Mouse (Mus musculus) urinary bladder, postnatal 25 days (tissue): ENCODE results near the gene H13.

Experiments
- DNase-seq: peaks from one replicate; pipeline ENCODE4 v3.0.0; 2022; ENCODE audit warnings: low spot score

The H13 gene

DNA sequence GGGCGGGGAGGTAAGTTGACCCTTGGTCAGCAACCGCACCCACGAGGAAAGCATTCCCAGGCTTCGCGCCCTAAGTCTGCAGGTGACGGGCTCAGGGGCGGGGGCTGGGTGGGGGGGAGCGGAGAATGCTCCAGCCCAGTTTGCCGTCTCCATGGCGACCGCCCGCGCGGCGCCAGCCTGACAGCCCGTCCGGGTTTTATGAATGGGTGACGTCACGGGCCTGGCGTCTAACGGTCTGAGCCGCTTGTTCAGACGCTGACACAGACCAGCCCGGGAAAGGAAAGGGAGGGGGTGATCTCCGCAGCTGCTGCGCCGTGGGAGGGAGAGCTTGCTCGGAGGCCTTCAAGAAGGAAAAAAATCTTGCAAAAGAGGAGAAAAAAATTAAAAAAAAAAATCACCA, 65.7 kb downstream of the H13 start:
- DNase-seq = peak; percentile 96

DNA sequence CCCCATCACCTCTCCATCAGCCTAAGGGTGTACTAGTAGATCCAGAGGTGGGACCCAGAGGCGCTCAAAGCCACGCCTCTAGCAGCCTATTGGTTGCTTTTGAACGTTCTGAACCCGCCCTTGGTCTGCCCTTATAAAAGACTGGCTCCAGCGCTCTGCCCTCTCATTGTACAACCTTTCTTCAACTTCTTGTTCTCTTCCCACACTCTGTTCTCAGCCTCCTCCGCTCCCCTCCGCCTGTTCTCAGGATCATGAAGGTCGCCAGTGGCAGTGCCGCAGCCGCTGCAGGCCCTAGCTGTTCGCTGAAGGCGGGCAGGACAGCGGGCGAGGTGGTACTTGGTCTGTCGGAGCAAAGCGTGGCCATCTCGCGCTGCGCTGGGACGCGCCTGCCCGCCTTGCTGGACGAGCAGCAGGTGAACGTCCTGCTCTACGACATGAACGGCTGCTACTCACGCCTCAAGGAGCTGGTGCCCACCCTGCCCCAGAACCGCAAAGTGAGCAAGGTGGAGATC, 66.9 kb downstream of the H13 start, which contains the start of gene Id1:
TSS of gene Id1 (plus strand) at position 162 of the 512 bp plus-strand sequence.
- peak; percentile 79 for DNase-seq

DNA sequence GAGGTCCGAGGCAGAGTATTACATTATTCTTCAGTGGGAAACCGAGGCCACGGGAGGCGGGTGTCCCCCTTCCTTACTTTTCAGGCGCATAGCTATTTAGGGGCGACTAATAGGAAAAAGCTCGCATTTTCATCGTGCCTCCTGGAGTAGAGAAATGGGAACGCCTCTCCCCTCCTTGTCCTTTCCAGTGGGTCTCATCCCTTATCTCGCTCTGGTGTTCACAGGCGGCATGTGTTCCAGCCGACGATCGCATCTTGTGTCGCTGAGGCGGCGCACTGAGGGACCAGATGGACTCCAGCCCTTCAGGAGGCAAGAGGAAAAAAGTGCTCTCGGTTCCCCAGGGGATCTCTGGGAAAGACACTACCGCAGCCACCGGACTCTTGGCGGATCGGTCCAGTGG, 67.5 kb downstream of the H13 start:
- DNase-seq = peak; percentile 36

DNA sequence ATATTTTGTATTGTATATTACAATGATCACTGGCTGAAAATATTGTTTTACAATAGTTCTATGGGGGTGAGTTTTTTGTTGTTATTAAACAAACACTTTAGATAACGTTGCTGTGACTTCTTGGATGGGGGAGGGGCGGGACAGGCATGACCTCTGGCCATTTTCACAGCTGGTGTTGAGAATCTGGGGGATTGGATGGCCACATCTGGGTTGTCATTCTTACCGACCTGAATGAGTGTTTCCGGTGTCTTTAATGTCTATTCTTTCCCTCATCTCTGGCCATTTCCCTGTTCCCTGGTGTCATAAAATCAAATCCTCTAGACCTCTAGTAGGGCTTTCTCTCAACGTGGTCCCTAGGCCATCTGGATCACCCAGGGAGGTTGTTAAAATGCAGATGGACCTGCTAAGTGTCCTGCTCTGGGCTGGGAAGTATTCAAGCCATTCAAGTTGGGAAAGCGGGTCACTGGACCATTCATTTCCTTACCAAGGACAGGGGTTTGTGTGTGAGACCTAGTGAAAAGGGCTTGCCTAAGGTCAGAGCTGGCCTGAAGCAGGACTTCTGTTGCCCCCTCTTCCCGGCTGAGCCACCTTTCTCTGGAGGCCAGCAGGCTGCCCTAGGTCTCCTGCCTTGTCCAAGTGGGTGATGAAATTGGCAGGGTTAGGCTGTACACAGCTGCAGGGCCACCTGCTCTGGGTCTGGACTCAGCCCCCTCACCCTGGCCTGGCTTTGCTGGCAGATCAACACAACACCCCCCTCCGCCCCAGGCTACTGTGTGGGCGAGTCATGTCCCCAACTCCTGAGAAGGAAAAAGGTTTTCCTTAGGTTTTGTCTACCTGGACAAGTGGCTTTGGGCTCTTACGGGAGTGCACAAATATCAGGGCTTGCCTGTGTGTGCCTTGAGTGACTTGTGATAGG, 68.3 kb downstream of the H13 start:
- peak; percentile 35 for DNase-seq

DNA sequence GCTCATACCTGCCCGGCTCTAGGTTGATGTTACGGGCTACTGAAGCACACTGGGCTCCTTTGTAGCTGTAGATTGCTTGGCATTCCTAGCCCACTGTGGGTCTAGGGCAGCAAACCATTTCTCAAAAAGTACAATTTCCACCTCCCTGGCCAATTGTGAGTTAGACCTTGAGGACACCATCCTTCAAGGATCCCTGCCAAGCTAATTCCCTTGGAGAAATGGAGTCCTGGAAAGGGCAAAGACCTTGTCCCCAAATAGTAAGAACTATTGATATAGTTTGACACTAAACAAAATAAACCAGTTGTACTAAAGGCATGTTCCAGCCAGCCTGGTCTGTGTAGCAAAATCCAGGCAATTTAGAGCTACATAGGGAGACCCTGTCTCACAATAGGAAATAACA, 69.1 kb downstream of the H13 start:
- DNase-seq = no peak

DNA sequence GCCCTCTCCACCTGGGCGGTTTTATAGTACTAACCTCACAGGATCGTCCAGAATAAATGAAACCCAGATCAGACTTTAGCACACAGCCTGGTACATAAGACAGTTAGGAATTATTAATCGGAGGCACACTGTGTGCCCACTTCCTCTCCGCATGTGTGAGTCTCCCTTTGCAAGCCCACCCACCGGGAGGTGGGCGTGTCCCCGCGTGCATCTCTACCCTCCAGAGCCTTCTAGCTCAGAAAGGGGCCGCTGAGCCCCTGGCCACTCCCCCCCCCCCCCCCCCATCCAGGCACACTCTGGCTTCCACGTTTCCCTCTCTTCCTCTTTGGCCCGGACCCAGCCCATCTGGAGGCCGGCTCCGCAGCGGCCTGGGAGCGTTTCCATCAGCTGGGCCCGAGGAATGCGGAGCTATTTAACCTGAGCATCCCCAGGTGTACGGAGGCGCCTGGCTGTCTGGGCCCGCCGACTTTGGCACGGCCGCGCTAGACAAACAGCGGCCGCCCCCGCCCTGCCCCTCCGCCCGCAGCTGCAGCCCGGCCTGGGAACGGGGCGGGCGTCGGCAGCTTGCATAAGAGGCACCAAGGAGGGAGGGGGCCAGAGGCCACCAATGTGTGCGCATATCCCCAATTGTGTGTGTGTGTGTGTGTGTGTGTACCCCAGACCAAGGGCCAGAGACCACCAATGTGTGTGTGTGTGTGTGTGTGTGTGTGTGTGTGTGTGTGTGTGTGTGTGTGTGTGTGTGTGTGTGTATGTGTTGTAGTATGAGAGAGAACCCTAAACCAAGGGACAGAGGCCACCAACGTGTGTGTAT, 70.0 kb downstream of the H13 start:
- peak; percentile 76 for DNase-seq

DNA sequence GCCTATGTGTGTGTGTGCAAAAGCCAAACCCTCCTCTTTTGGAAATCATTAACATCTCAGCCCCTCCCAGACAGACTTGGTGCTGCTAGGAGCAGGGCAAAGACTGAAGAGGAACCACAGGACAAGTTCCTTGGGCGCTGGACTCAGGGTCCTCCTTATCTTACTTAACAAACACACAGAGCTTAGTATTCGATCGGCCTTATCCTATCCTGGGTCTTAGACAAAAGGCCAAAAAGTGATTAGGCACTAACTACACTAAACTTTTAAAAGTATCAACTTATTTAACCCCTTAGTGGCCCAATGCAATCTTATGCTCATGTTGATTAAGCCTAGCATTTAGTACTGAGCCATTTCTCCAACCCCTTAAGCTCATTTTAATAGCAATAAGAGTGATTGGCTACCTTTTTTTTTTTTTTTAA, 70.6 kb downstream of the H13 start:
- DNase-seq = no peak

DNA sequence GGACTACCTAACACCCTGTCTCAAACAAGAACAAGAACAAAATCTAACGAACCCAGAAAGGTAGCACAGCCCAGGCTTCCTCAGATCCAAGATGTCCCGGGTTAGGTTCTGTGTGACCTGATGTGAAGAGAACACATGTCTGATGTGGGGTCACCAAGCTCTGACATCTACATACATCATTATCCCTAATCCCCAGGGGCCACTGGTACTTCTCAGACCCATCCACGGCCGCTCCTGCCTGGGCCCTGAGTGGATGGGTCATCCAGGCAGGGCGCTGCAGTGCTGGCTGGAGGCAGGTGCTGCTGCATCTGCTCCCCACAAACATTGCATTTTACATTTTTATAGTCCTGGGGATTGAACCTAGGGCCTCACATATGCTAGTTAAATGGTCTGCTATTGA, 71.2 kb downstream of the H13 start:
- no peak for DNase-seq

DNA sequence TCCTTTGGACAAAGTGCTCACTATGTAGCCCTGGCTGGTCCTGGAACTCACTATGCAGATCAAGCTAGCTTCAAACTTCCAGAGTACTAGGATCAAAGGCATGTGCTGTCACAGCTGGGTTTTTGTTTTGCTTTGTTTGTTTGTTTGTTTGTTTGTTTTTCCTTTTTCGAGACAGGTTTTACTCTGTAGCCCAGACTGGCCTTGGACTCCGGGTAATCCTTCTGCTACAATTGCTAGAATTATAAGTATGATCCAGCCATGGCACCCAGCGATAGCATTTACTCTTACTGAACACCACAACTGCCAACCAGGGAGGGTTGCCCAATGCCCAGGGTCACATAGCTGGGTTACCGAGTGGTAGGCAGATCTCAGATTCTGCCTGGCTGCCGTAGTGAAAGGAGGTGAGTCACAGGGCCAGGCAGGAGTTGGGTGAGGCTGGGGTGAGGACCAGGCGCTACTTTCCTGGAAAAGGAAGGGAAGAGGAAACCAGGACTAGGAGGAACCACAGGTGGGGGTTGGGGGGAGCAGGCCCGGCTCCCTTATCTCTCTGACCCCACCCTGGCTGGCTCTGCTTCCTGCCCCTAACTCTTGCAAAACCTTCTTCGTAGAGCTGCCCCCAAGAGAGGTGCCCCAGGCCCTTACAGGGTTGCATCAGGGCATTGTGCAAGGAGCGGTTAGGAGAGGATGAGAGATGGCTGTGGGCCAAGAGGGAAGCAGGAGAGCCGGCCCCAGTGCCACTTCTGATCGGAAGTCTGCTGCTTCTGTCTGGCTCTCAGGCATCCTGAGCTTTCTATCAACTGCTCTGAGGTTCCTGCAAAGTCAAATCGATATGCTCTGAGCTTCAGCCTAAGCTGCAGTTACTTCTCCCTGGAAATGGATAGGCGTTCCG, 72.1 kb downstream of the H13 start:
- DNase-seq = peak; percentile 73

DNA sequence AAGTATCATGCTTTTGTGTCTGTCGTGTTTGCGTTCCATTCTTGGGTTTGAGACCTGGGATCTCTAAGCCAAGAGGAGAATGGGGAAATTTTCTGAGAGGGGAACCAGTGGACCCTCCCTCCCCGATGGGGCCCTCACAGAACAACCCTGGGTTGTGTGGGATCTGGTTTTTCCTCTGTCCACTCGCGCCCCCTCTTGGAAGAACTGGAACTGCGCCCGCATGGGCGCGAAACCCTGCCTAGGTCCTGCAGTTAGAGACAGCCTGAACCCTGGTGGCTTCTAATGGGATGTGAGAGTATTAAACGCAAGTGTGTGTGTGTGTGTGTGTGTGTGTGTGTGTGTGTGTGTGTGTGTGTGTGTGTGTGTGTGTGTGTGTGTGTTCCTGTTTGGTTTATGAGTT, 73.2 kb downstream of the H13 start:
- peak; percentile 72 for DNase-seq

DNA sequence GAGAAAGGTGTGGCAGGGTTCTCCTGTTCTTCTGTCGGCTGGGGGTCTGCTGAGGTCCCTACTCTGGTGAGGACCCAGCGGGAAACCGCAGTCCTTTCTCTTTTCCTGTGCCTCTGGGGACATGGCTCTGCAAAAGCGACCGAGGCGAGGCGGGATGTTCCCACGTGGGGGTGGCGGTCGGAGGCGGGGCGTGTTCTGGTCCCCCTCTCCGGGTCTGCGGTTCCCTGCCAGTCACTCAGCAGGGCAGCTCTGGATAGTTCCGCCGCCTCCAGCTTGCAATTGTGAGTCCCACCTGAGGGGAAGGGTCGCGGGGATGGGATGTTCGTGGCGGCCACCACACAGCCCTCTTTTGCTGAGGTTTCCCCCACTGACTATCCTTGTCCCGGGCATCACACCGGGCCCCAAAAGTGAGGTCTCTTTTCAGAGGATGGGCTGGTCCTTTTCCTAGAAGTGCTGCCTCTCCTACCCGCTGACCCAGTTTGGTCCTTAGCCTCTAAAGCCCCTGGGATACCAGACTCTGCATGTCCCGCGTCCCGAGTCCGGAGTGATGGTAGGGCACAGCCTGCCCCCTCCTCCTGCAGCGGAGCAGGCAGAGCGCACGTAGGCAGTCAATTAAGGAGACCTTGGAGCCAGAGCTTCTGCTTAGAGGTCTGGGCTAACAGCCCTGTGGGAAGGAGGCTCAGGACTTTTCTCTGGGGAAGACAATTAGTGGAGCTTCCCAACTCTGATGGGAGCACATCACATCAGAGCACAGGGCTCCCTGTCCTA, 84.9 kb downstream of the H13 start, which contains the start of gene Cox4i2:
TSS of gene Cox4i2 (plus strand) at position 230 of the 768 bp plus-strand sequence.
- no peak for DNase-seq

DNA sequence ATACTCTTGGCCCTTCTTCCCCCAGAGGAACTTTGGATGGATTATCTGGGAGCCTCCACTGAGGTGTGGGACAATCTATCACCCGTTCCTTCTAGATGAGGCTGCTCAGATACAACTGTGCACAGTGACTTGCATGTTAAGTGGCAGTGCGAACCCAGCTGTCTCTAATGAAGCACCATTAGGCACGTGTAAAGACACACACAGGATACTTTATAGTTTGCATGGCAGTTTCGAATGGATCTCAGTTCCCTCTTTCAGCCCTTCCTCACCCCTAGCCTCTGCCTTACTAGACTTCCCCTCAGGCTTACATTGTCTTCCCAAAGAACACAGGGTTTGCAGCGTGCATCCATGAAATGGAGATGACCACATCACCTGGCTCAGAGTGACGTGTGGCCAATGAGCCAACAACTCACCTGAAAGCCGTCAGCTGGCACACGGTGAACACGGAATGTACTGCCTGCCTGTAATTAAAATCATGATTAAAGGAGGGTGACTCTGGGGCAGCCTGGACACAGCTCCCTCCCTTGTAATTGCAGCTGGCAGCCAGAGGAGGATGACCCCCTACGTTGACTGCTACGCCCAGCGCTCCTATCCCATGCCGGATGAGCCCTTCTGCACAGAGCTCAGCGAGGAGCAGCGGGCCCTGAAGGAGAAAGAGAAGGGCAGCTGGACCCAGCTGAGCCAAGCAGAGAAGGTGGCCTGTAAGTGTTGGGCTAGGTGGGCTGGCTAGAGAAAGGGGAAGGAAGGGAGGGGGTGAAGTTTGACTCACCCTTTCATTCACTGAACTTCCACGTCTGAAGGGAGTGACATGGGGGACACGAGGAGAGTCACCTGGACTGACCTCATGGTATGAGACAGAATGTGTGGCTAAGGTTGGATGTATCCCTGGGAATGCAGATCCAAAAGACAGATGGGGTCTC, 87.5 kb downstream of the H13 start:
- DNase-seq = no peak

DNA sequence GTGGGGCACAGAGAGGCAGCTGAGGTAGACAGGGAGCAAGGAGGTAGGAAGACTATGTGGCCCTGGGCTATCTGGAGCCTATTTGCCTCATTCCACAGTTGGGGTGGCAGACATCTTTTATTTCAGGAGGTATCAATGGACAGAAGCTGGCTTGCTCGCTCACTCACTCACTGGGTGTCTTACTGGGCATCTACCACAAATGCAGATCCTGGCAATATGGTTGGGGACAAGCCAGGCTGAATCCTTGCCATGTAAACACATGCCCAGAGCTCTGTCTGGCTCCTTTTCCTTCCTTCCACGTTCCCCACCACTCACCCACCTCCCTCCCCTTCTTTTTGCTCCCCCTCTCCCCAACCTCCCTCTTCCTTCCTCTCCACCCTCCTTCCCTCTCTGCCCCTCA, 88.2 kb downstream of the H13 start:
- no peak for DNase-seq
